In the genomic region with DNA sequence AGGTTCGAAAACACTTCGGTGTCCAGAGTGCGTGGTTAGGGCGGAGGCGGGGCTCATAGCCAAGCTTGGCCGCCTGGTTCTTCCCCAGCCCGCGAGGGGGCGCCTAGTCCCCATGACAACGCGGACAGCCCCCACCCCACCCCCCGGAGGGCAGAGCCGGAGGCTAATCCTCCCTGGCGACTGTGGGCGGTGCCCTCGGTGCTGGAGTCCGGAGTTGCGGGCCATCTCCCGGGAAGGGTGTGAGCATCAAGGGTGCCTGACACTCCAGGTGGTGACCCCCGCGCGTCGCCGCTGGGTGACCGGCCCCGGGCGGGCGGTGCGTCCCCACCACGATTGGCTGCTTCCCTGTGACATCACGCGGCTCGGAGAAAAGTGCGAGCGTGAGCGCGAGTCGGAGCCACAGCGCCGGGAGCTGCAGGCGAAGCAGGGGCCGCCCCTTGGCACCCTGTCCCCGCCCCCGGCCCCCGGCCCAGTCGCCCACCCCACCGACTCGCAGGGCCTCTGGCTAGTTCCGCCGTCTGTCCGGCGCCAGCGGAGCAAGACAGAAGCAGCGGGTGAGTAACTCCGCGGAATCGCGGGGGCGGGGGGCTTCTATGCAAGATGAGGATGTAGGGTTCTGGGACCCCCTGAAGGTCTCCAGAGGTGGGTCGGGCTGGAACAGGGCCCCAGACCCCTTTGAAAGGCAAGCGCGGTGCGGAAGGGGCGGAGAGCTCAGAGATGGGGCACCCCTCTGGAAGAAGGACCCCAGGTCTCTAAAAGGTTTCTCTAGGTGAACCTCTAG, we compare ENCODE assay signal across 8 mouse cellular contexts. TPM values are rescaled to one million over a fixed set of nuclear protein-coding genes. Genes with fewer than 3 reads are reported as not detected.
DNase-seq lines count a peak whose midpoint lies in the region; ATAC-seq and TF ChIP-seq lines count a peak whose summit lies in the region.

No protein-coding gene starts in this region.

- peaks cover 29% of the 10 kb centered on the region for H3K4me1 ChIP-seq in heart, embryonic 10.5 days
- peaks cover 18% of the 10 kb centered on the region for H3K4me1 ChIP-seq in heart, embryonic 16.5 days (ENCODE audit: control insufficient read depth, insufficient read depth, low read length)
- peaks cover 27% of the 10 kb centered on the region for H3K4me1 ChIP-seq in liver, embryonic 16.5 days (ENCODE audit: control insufficient read depth, low read depth, low read length)
- peaks cover 41% of the 10 kb centered on the region for H3K4me1 ChIP-seq in olfactory bulb, adult 2 months (ENCODE audit: control insufficient read depth, insufficient read depth, low read length)

- DNase-seq in heart, embryonic 10.5 days (ENCODE audit: low spot score): peak; percentile 90
- DNase-seq in heart, adult 9 months (ENCODE audit: low spot score in 2 of 2): no peak
- DNase-seq in embryo, embryonic 11 days: peak; percentile 88
- peak; percentile 36 to 75 for DNase-seq in kidney, postnatal 36 days
- no peak for DNase-seq in urinary bladder, adult 18-20 months (ENCODE audit: low spot score in 2 of 2)

- H3K4me2 ChIP-seq in heart, embryonic 16.5 days (ENCODE audit: low read depth, low read length): peak overlapping the region; percentile 97
- H3K4me2 ChIP-seq in liver, embryonic 16.5 days (ENCODE audit: low read depth, low read length): peak overlapping the region; percentile 66

- 1% methylated on average over 64 of the region's 64 CpGs for WGBS in heart, embryonic 10.5 days
- under 1% methylated on average over 64 of the region's 64 CpGs for WGBS in heart, embryonic 16.5 days
- WGBS in liver, embryonic 16.5 days (ENCODE audit: insufficient replicate concordance): under 1% methylated on average over 64 of the region's 64 CpGs
- under 1% methylated on average over 64 of the region's 64 CpGs for WGBS in olfactory bulb, adult 2 months

- H3K27me3 ChIP-seq in heart, embryonic 10.5 days (ENCODE audit: insufficient read depth, poor library complexity, severe bottlenecking): peaks cover 59% of the 10 kb centered on the region
- peaks cover 43% of the 10 kb centered on the region for H3K27me3 ChIP-seq in heart, embryonic 16.5 days (ENCODE audit: control insufficient read depth, insufficient read depth, low read length)
- H3K27me3 ChIP-seq in liver, embryonic 16.5 days (ENCODE audit: control insufficient read depth, insufficient read depth, low read depth, low read length): peaks cover 37% of the 10 kb centered on the region

- no peak overlapping the region for H3K9ac ChIP-seq in heart, embryonic 16.5 days (ENCODE audit: low read length)
- H3K9ac ChIP-seq in liver, embryonic 16.5 days (ENCODE audit: low read depth, low read length): no peak overlapping the region

- peak overlapping the region; percentile 24; the same call in 1 of the 2 replicates for H3K27ac ChIP-seq in heart, embryonic 10.5 days
- H3K27ac ChIP-seq in heart, embryonic 16.5 days (ENCODE audit: low read length): no peak overlapping the region
- H3K27ac ChIP-seq in liver, embryonic 16.5 days (ENCODE audit: low read length): no peak overlapping the region
- H3K27ac ChIP-seq in olfactory bulb, adult 2 months (ENCODE audit: insufficient read depth, low read depth, low read length): peak overlapping the region; percentile 82

- peak overlapping the region; percentile 70 for H3K4me3 ChIP-seq in heart, embryonic 10.5 days
- peak overlapping the region; percentile 67 for H3K4me3 ChIP-seq in heart, embryonic 16.5 days (ENCODE audit: low read length)
- peak overlapping the region; percentile 56 for H3K4me3 ChIP-seq in liver, embryonic 16.5 days (ENCODE audit: low read depth, low read length)
- peak overlapping the region; percentile 93 for H3K4me3 ChIP-seq in olfactory bulb, adult 2 months (ENCODE audit: insufficient read depth, low read depth, low read length)

- peak; percentile 45; the same call in 1 of the 2 replicates for TF ChIP-seq POLR2A in olfactory bulb, adult 2 months (IDR thresholded peaks at IDR 0.05; ENCODE audit: insufficient read depth, low read depth, low read length)

- H3K9me3 ChIP-seq in heart, embryonic 10.5 days: no peaks in the 10 kb centered on the region
- no peaks in the 10 kb centered on the region for H3K9me3 ChIP-seq in heart, embryonic 16.5 days (replicated peaks; ENCODE audit: control insufficient read depth, low read length)
- H3K9me3 ChIP-seq in liver, embryonic 16.5 days (replicated peaks; ENCODE audit: control insufficient read depth, low read length): no peaks in the 10 kb centered on the region

- peaks cover 21% of the 10 kb centered on the region for H3K36me3 ChIP-seq in heart, embryonic 10.5 days
- peaks cover 16% of the 10 kb centered on the region for H3K36me3 ChIP-seq in heart, embryonic 16.5 days (ENCODE audit: control insufficient read depth, insufficient read depth)
- no peaks in the 10 kb centered on the region for H3K36me3 ChIP-seq in liver, embryonic 16.5 days (ENCODE audit: control insufficient read depth, insufficient read depth)

- peak; percentile 24 for ATAC-seq in heart, embryonic 16.5 days (replicated peaks; ENCODE audit: extremely low read depth, insufficient read depth, low FRiP score)
- ATAC-seq in liver, embryonic 16.5 days (ENCODE audit: low read depth): peak; percentile 26

- TF ChIP-seq CTCF in olfactory bulb, adult 2 months (IDR thresholded peaks at IDR 0.05; ENCODE audit: insufficient read depth, low read depth, low read length): peak; percentile 58; the same call in 1 of the 2 replicates

RNA-seq across cellular contexts. Expression of a gene that starts 5.1 kb away (rescaled TPM):
- 0.16 and 0.57 TPM in 2 replicates for polyA plus RNA-seq in heart, embryonic 10.5 days (2016; fragmentation: Nextera tagmentation; extraction: Ambion mirVana)
- polyA plus RNA-seq in heart, embryonic 16.5 days (2015; fragmentation: Nextera tagmentation; extraction: Ambion mirVana): not detected in 2 replicates
- polyA plus RNA-seq in liver, embryonic 16.5 days (2015; fragmentation: Nextera tagmentation; extraction: Ambion mirVana): 0.06 TPM in 1 of 2 replicates, not detected in the other
- polyA plus RNA-seq in olfactory bulb, adult 2 months (2012; ENCODE audit: insufficient read depth, insufficient read length, low replicate concordance, missing spikeins): not detected in 2 replicates

RNA-seq across cellular contexts. Expression of a gene that starts 10.1 kb away (rescaled TPM):
- polyA plus RNA-seq in heart, embryonic 10.5 days (2016; fragmentation: Nextera tagmentation; extraction: Ambion mirVana): 1,001 and 1,694 TPM in 2 replicates
- 211 and 253 TPM in 2 replicates for polyA plus RNA-seq in heart, embryonic 16.5 days (2015; fragmentation: Nextera tagmentation; extraction: Ambion mirVana)
- polyA plus RNA-seq in liver, embryonic 16.5 days (2015; fragmentation: Nextera tagmentation; extraction: Ambion mirVana): 12.6 and 15.2 TPM in 2 replicates
- polyA plus RNA-seq in olfactory bulb, adult 2 months (2012; ENCODE audit: insufficient read depth, insufficient read length, low replicate concordance, missing spikeins): not detected in 2 replicates

RNA-seq across cellular contexts. Expression of a gene that starts 23.5 kb away (rescaled TPM):
- polyA plus RNA-seq in heart, embryonic 10.5 days (2016; fragmentation: Nextera tagmentation; extraction: Ambion mirVana): 1.9 and 3.0 TPM in 2 replicates
- polyA plus RNA-seq in heart, embryonic 16.5 days (2015; fragmentation: Nextera tagmentation; extraction: Ambion mirVana): 2.1 and 2.7 TPM in 2 replicates
- 0.68 and 1.0 TPM in 2 replicates for polyA plus RNA-seq in liver, embryonic 16.5 days (2015; fragmentation: Nextera tagmentation; extraction: Ambion mirVana)
- not detected in 2 replicates for polyA plus RNA-seq in olfactory bulb, adult 2 months (2012; ENCODE audit: insufficient read depth, insufficient read length, low replicate concordance, missing spikeins)

RNA-seq across cellular contexts. Expression of a gene that starts 53.7 kb away (rescaled TPM):
- polyA plus RNA-seq in heart, embryonic 10.5 days (2016; fragmentation: Nextera tagmentation; extraction: Ambion mirVana): 58.4 and 61.0 TPM in 2 replicates
- polyA plus RNA-seq in heart, embryonic 16.5 days (2015; fragmentation: Nextera tagmentation; extraction: Ambion mirVana): 43.1 and 46.8 TPM in 2 replicates
- 20.2 and 24.1 TPM in 2 replicates for polyA plus RNA-seq in liver, embryonic 16.5 days (2015; fragmentation: Nextera tagmentation; extraction: Ambion mirVana)
- polyA plus RNA-seq in olfactory bulb, adult 2 months (2012; ENCODE audit: insufficient read depth, insufficient read length, low replicate concordance, missing spikeins): 328 TPM in 1 of 2 replicates, not detected in the other

Comparison
In these comparisons a context has a peak if more than half of its experiments do, and no peak if none do; other contexts are left out.
1. DNase-seq: peak in heart, embryonic 10.5 days (single experiment), embryo, embryonic 11 days (single experiment) and kidney, postnatal 36 days (2 of 2); none in heart, adult 9 months (0 of 2) and urinary bladder, adult 18-20 months (0 of 2).
2. H3K27ac ChIP-seq: peak in heart, embryonic 10.5 days (single experiment) and olfactory bulb, adult 2 months (single experiment); none in heart, embryonic 16.5 days (single experiment) and liver, embryonic 16.5 days (single experiment).
3. RNA of a gene that starts 10.1 kb away (polyA plus RNA-seq): 1,001 to 1,694 TPM in heart, embryonic 10.5 days, 211 to 253 TPM in heart, embryonic 16.5 days and 12.6 to 15.2 TPM in liver, embryonic 16.5 days; not detected in olfactory bulb, adult 2 months; every median in the first group is over 10 times any median in the second.
4. Peak in every context shown above with its lines, with median percentiles within 50 percentile points of each other: H3K4me3 ChIP-seq.